Comparison of ENCODE assay signal across 7 mouse cellular contexts in genomic region chr8:13674294-13675010, GRCm38 (mm10). TPM values are rescaled to one million over a fixed set of nuclear protein-coding genes. Genes with fewer than 3 reads are reported as not detected.
A peak's percentile ranks its signal among the peaks of the same experiment; 100 is the strongest.
DNase-seq lines count a peak whose midpoint lies in the region; ATAC-seq lines count a peak whose summit lies in the region.

No protein-coding gene starts in this region.

- peak overlapping the region; percentile 75; the same call in 1 of the 2 replicates for H3K4me3 ChIP-seq in embryonic facial prominence, embryonic 10.5 days
- no peak overlapping the region for H3K4me3 ChIP-seq in hindbrain, embryonic 13.5 days

- H3K4me2 ChIP-seq in hindbrain, embryonic 13.5 days, result peak overlapping the region; percentile 80

- H3K9ac ChIP-seq in hindbrain, embryonic 13.5 days, result 0 out of 2 replicates have a peak overlapping the region, but pooled peaks have one; percentile 82

- no peaks in the 10 kb centered on the region for H3K9me3 ChIP-seq in embryonic facial prominence, embryonic 10.5 days
- H3K9me3 ChIP-seq in hindbrain, embryonic 13.5 days, result no peaks in the 10 kb centered on the region

- no peaks in the 10 kb centered on the region for H3K36me3 ChIP-seq in embryonic facial prominence, embryonic 10.5 days (replicated peaks)
- H3K36me3 ChIP-seq in hindbrain, embryonic 13.5 days, result no peaks in the 10 kb centered on the region

- DNase-seq in right cerebral cortex, postnatal 10 days (ENCODE audit: low spot score in 2 of 2), result peak; percentile 48 to 67
- no peak for DNase-seq in right cerebral cortex, postnatal 25 days
- no peak for DNase-seq in embryonic facial prominence, embryonic 10.5 days (ENCODE audit: low spot score)
- DNase-seq in right cerebral cortex, adult 18-20 months, result no peak
- no peak for DNase-seq in adrenal gland, postnatal 25 days

- H3K27ac ChIP-seq in embryonic facial prominence, embryonic 10.5 days (replicated peaks), result no peak overlapping the region
- peak overlapping the region; percentile 35; the same call in 1 of the 2 replicates for H3K27ac ChIP-seq in hindbrain, embryonic 13.5 days

- H3K4me1 ChIP-seq in embryonic facial prominence, embryonic 10.5 days, result peaks cover 61% of the 10 kb centered on the region
- H3K4me1 ChIP-seq in hindbrain, embryonic 13.5 days (replicated peaks), result peaks cover 52% of the 10 kb centered on the region

- no peak for ATAC-seq in hindbrain, embryonic 13.5 days (ENCODE audit: low FRiP score)
- ATAC-seq in megakaryocyte progenitor cell, adult 5-6 weeks (replicated peaks; ENCODE audit: poor library complexity), result peak; percentile 23

- WGBS in embryonic facial prominence, embryonic 10.5 days, result 47% methylated on average over 12 of the region's 12 CpGs
- 64% methylated on average over 12 of the region's 12 CpGs for WGBS in hindbrain, embryonic 13.5 days

- H3K27me3 ChIP-seq in embryonic facial prominence, embryonic 10.5 days (replicated peaks; ENCODE audit: low read depth, poor library complexity, severe bottlenecking), result peaks cover 15% of the 10 kb centered on the region
- peaks cover 7% of the 10 kb centered on the region; the same call in 1 of the 2 replicates for H3K27me3 ChIP-seq in hindbrain, embryonic 13.5 days

RNA-seq across cellular contexts. Expression of gene Rasa3, which starts 3.0 kb away (rescaled TPM):
- 26.3 and 27.3 TPM in 2 replicates for polyA plus RNA-seq in embryonic facial prominence, embryonic 10.5 days (2016; fragmentation: Nextera tagmentation; extraction: Ambion mirVana)
- 28.7 and 30.9 TPM in 2 replicates for polyA plus RNA-seq in hindbrain, embryonic 13.5 days (2015; fragmentation: Nextera tagmentation; extraction: Ambion mirVana)
- 24.1 and 36.8 TPM in 2 replicates for total RNA-seq in megakaryocyte progenitor cell, adult 5-6 weeks (2015)
- 49.3 and 51.3 TPM in 2 replicates for total RNA-seq in megakaryocyte progenitor cell, adult 5-6 weeks (2017)
- 39.2 and 63.9 TPM in 2 replicates for total RNA-seq in adrenal gland, postnatal 25 days (2021)

RNA-seq across cellular contexts. Expression of gene Cfap97d2, which starts 31.2 kb away (rescaled TPM):
- 0.24 and 0.70 TPM in 2 replicates for polyA plus RNA-seq in embryonic facial prominence, embryonic 10.5 days (2016; fragmentation: Nextera tagmentation; extraction: Ambion mirVana)
- polyA plus RNA-seq in hindbrain, embryonic 13.5 days (2015; fragmentation: Nextera tagmentation; extraction: Ambion mirVana), result 2.1 and 2.8 TPM in 2 replicates
- total RNA-seq in megakaryocyte progenitor cell, adult 5-6 weeks (2015), result not detected in 2 replicates
- not detected in 2 replicates for total RNA-seq in megakaryocyte progenitor cell, adult 5-6 weeks (2017)
- total RNA-seq in adrenal gland, postnatal 25 days (2021), result not detected in 2 replicates

Comparison
In these comparisons a context has a peak if more than half of its experiments do, and no peak if none do; other contexts are left out.
1. DNase-seq: peak in right cerebral cortex, postnatal 10 days (2 of 2); none in right cerebral cortex, postnatal 25 days (single experiment), embryonic facial prominence, embryonic 10.5 days (single experiment), right cerebral cortex, adult 18-20 months (single experiment) and adrenal gland, postnatal 25 days (single experiment).